Mouse (Mus musculus) forebrain, embryonic 14.5 days (tissue): ENCODE results near the gene Sptlc2. TPM values are rescaled to one million over a fixed set of nuclear protein-coding genes. Genes with fewer than 3 reads are reported as not detected.

ENCODE experiments used
- ATAC-seq: fragments of 200-750 bp; cut with Nextera tagmentation; 2 replicates; pipeline ENCODE4 v1.8.0; 2017; ENCODE audit warnings: mild to moderate bottlenecking, moderate library complexity
- DNase-seq: peaks from one replicate; pipeline ENCODE4 v3.0.0-alpha.2; 2015; ENCODE audit warnings: low spot score
- H3K27ac ChIP-seq: fragments of 300-500 bp; sonication (generic); 2 replicates; pipeline ENCODE4 v1.5.1; 2014; ENCODE audit warnings: low read depth, mild to moderate bottlenecking, control low read depth, low read length, moderate library complexity
- H3K27me3 ChIP-seq: fragments of 300-500 bp; sonication (generic); replicated peaks from 2 replicates; pipeline ENCODE4 v1.6.1; 2014; ENCODE audit warnings: low read length, control low read depth, mixed read lengths; ENCODE audit not compliant: control insufficient read depth, insufficient read depth
- H3K36me3 ChIP-seq: fragments of 300-500 bp; sonication (generic); 2 replicates; pipeline ENCODE4 v1.6.1; 2014; ENCODE audit warnings: low read length, control low read depth; ENCODE audit not compliant: control insufficient read depth, insufficient read depth
- H3K4me1 ChIP-seq: fragments of 300-500 bp; sonication (generic); 2 replicates; pipeline ENCODE4 v1.6.1; 2014; ENCODE audit warnings: antibody characterized with exemption, low read length, control low read depth; ENCODE audit not compliant: control insufficient read depth, insufficient read depth
- H3K4me2 ChIP-seq: fragments of 300-500 bp; sonication (generic); 2 replicates; pipeline ENCODE4 v1.6.1; 2014; ENCODE audit warnings: mild to moderate bottlenecking, control low read depth, low read length
- H3K4me3 ChIP-seq: fragments of 300-500 bp; sonication (generic); 2 replicates; pipeline ENCODE4 v1.5.1; 2014; ENCODE audit warnings: low read depth, low read length, control low read depth
- H3K9ac ChIP-seq: fragments of 300-500 bp; sonication (generic); 2 replicates; pipeline ENCODE4 v1.6.1; 2014; ENCODE audit warnings: mild to moderate bottlenecking, low read length, control low read depth, moderate library complexity
- H3K9me3 ChIP-seq: fragments of 300-500 bp; sonication (generic); replicated peaks from 2 replicates; pipeline ENCODE4 v1.6.1; 2016; ENCODE audit warnings: low read length, control low read depth, mixed read lengths; ENCODE audit not compliant: control insufficient read depth
- WGBS: fragments of 180-500 bp; shearing (Covaris S2); extraction: QIAGEN DNeasy Blood & Tissue Kit; methylation state at CpG from one replicate; pipeline ENCODE4 v1.1.7; 2014; 5-methylcytosine and 5-hydroxymethylcytosine counted together
- polyA plus RNA-seq: library from polyadenylated mRNA; unstranded; fragments of >200 nt; fragmentation: Nextera tagmentation; extraction: Ambion mirVana; gene quantifications from 2 replicates; pipeline ENCODE4 v1.2.1, GENCODE M21; 2014

Sptlc2 gene
- polyA plus RNA-seq, 1 experiment from 2014 or later, result 51.8 TPM

DNA sequence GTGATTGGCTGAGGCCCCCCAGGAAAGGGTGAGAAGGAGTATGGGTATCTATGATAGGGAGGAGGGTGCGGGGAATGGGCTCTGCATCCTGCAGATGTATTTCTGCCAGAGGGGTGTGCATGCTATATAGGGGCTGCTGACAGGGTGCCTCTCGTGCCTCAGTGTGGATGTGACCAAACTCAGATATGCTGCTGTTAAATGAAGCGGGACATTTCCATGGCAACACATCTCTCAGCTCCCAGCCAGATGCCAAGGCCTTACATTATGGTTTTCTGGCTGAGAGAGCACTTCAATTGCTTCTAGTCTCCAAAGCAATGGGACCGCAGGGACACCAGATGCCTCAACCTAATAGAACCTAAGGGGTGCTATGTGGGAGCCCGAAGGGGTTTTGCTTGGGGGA is 30.8 kb upstream of the Sptlc2 start:
- WGBS, result 30% methylated on average over 5 of the region's 5 CpGs
- Histone ChIP-seq H3K36me3 (no peaks in the 10 kb centered on the region), H3K4me1 (peaks cover 5% of the 10 kb centered on the region), H3K4me2 (no peak overlapping the region), H3K4me3 (no peak overlapping the region), H3K9me3 (no peaks in the 10 kb centered on the region), H3K9ac (no peak overlapping the region), H3K27ac (peak overlapping the region; percentile 45), H3K27me3 (no peaks in the 10 kb centered on the region)
- peak; percentile 84 for ATAC-seq
- peak; percentile 84 for DNase-seq

GRCm38 (mm10) chr12:87416690-87417089 is 28.5 kb upstream of the Sptlc2 start:
- no peaks in the 10 kb centered on the region for H3K27me3 ChIP-seq
- H3K9ac ChIP-seq, result no peak overlapping the region
- ATAC-seq (no peak), DNase-seq (peak; percentile 61)
- H3K27ac ChIP-seq, result no peak overlapping the region
- 39% methylated on average over 7 of the region's 7 CpGs for WGBS
- H3K4me2 ChIP-seq, result no peak overlapping the region
- peaks cover 5% of the 10 kb centered on the region for H3K4me1 ChIP-seq
- no peaks in the 10 kb centered on the region for H3K9me3 ChIP-seq
- H3K36me3 ChIP-seq, result no peaks in the 10 kb centered on the region
- no peak overlapping the region for H3K4me3 ChIP-seq

DNA sequence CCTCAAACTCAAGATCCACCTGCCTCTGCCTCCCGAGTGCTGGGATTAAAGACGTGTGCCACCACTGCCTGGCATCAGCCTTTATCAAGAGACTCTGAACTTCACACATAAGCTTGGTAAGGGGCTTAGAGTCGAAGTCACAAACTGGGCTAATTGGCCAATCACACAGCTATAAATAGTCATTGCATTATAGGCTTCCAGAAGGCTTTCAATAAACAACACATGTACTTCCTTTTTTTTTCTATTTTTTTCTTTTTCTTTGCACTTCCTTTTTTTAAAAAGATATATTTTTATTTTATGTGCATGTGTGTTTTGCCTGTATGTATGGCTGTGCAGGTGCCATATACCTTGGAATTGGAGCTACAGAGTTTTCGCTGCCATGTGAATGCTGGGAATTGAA is 27.2 kb upstream of the Sptlc2 start:
- ATAC-seq, result no peak
- no peaks in the 10 kb centered on the region for H3K9me3 ChIP-seq
- no peak overlapping the region for H3K9ac ChIP-seq
- peaks cover 5% of the 10 kb centered on the region for H3K4me1 ChIP-seq
- no peak overlapping the region for H3K4me2 ChIP-seq
- H3K36me3 ChIP-seq, result no peaks in the 10 kb centered on the region
- no peak overlapping the region for H3K27ac ChIP-seq
- H3K27me3 ChIP-seq, result no peaks in the 10 kb centered on the region
- H3K4me3 ChIP-seq, result no peak overlapping the region
- DNase-seq, result no peak
- WGBS, result 74% methylated on average over 4 of the region's 4 CpGs

- no peak overlapping the region for H3K4me3 ChIP-seq
- no peak overlapping the region for H3K4me2 ChIP-seq
- DNase-seq (peak; percentile 75), ATAC-seq (peak; percentile 67)
- H3K27ac ChIP-seq, result no peak overlapping the region
- H3K27me3 ChIP-seq, result no peaks in the 10 kb centered on the region
- no peaks in the 10 kb centered on the region for H3K9me3 ChIP-seq
- 17% methylated on average over 4 of the region's 4 CpGs for WGBS
- H3K4me1 ChIP-seq, result no peaks in the 10 kb centered on the region
- no peaks in the 10 kb centered on the region for H3K36me3 ChIP-seq
- H3K9ac ChIP-seq, result no peak overlapping the region
Observed at GRCm38 (mm10) chr12:87413179-87413790, 25.1 kb upstream of the Sptlc2 start.

- no peaks in the 10 kb centered on the region for H3K9me3 ChIP-seq
- WGBS, result 55% methylated on average over 7 of the region's 7 CpGs
- DNase-seq (no peak), ATAC-seq (no peak)
- H3K4me3 ChIP-seq, result no peak overlapping the region
- H3K4me1 ChIP-seq, result no peaks in the 10 kb centered on the region
- no peaks in the 10 kb centered on the region for H3K27me3 ChIP-seq
- H3K36me3 ChIP-seq, result no peaks in the 10 kb centered on the region
- no peak overlapping the region for H3K9ac ChIP-seq
- no peak overlapping the region for H3K4me2 ChIP-seq
- H3K27ac ChIP-seq, result no peak overlapping the region
Observed at GRCm38 (mm10) chr12:87410999-87411398, 22.8 kb upstream of the Sptlc2 start.

DNA sequence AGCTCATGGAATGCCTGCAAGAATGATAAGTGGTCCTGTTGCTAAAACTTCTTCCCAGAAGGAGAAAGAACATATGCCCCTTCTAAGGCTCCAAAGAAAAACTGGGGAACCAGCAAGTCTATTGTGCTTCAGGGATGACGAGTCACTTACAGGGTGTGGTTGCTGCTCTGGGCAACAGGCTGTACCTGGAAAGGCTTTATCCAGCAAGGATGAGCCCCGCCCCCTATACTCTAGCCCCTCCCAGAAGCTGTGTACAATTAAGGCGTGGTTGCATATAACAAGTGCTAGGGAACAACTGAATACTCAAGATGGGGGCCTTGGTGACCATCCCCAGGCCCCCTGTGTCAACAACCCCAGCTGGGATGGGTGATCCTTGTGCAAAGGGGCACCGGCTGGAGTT is 21.0 kb upstream of the Sptlc2 start:
- ATAC-seq, result no peak
- no peak overlapping the region for H3K4me3 ChIP-seq
- H3K4me2 ChIP-seq, result no peak overlapping the region
- no peak for DNase-seq
- H3K9me3 ChIP-seq, result no peaks in the 10 kb centered on the region
- H3K36me3 ChIP-seq, result no peaks in the 10 kb centered on the region
- WGBS, result 90% methylated on average over 4 of the region's 4 CpGs
- no peaks in the 10 kb centered on the region for H3K4me1 ChIP-seq
- H3K27me3 ChIP-seq, result no peaks in the 10 kb centered on the region
- H3K9ac ChIP-seq, result no peak overlapping the region
- no peak overlapping the region for H3K27ac ChIP-seq

DNA sequence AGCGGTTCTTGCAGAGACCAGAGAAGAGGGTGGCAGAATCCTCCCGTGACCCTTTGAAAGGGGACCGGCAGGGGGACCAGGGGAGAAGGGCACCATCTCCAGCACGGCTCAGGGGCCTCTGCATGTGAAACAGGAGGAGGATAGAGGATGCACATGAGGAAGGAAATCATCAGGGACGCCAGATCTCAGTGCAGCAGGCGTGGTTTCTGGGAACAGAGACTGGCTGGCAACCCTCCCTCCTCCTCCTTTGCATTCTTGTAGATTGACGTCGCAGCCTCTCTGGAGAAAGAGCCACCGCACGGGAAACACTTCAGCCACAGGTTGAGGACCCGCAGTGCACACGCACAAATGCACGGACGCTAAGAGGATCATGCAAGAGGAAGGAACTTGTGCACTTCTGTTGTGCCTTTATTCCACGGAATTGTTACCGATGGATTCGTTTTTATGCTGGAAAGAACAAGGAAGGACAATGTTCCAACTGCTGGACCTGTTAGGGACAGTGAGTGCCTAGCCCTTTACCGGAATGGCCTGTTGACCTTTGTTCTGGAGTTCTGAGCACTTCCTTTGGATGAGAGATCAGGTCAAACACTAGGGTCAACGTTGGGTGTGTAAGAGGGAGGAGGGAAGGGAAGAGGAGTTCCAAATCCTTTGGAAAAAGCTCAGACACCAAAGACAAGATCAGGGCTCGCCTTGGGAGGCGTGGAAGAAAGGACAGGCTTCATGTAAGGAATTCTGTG is 19.9 kb upstream of the Sptlc2 start:
- H3K36me3 ChIP-seq, result no peaks in the 10 kb centered on the region
- H3K4me1 ChIP-seq, result no peaks in the 10 kb centered on the region
- no peak overlapping the region for H3K4me3 ChIP-seq
- no peak overlapping the region for H3K27ac ChIP-seq
- ATAC-seq, result no peak
- DNase-seq, result peak; percentile 14
- H3K9ac ChIP-seq, result no peak overlapping the region
- no peaks in the 10 kb centered on the region for H3K27me3 ChIP-seq
- H3K4me2 ChIP-seq, result no peak overlapping the region
- no peaks in the 10 kb centered on the region for H3K9me3 ChIP-seq
- WGBS, result 46% methylated on average over 21 of the region's 21 CpGs

DNA sequence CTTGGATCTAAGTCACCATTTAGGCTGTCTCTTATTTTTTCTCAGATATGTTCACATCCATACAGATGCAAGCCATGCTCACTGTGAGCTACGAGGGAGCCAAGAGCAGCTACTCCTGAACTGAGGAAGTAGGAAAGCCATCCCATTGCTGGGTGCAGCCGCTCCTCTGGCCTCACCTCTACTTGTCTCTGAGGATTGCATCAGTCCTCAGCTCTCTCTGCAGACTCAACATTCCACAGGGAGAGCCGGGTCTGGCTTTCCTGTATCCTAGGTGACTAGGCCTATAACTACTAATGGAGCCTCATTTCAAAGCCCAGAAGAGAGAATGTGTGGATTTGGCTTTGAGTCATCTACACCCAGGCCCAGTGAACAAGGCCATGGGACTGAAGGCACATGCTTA is 17.6 kb upstream of the Sptlc2 start:
- ATAC-seq (no peak), DNase-seq (no peak)
- Histone ChIP-seq H3K4me1 (no peaks in the 10 kb centered on the region), H3K9me3 (no peaks in the 10 kb centered on the region), H3K27me3 (no peaks in the 10 kb centered on the region), H3K36me3 (no peaks in the 10 kb centered on the region), H3K27ac (no peak overlapping the region), H3K4me2 (no peak overlapping the region), H3K9ac (no peak overlapping the region), H3K4me3 (no peak overlapping the region)
- 79% methylated on average over 3 of the region's 3 CpGs for WGBS

- WGBS, result 92% methylated on average over 4 of the region's 4 CpGs
- H3K4me1 ChIP-seq, result no peaks in the 10 kb centered on the region
- no peaks in the 10 kb centered on the region for H3K27me3 ChIP-seq
- H3K36me3 ChIP-seq, result no peaks in the 10 kb centered on the region
- no peak for ATAC-seq
- no peak overlapping the region for H3K4me3 ChIP-seq
- H3K27ac ChIP-seq, result no peak overlapping the region
- H3K9ac ChIP-seq, result no peak overlapping the region
- DNase-seq, result no peak
- H3K4me2 ChIP-seq, result no peak overlapping the region
- no peaks in the 10 kb centered on the region for H3K9me3 ChIP-seq
Observed at GRCm38 (mm10) chr12:87405165-87405564, 17.0 kb upstream of the Sptlc2 start.
